Mouse (Mus musculus) ES-E14 (cell line): ENCODE measurements around the gene Msantd2.

Source experiments
- CHD2 ChIP-seq: IDR thresholded peaks from 2 replicates; pipeline ENCODE4 v1.6.1; 2014; ENCODE audit warnings: mild to moderate bottlenecking, low read depth, low read length, inconsistent platforms
- HCFC1 ChIP-seq: IDR thresholded peaks from 2 replicates; pipeline ENCODE4 v1.6.1; 2012; ENCODE audit warnings: low read length, inconsistent platforms, borderline replicate concordance; ENCODE audit not compliant: insufficient read depth
- MAFK ChIP-seq: IDR thresholded peaks from 2 replicates; pipeline ENCODE4 v1.6.1; 2014; ENCODE audit warnings: mild to moderate bottlenecking, low read depth, low read length, inconsistent platforms; ENCODE audit not compliant: insufficient read depth
- ZNF384 ChIP-seq: IDR thresholded peaks from 2 replicates; pipeline ENCODE4 v1.6.1; 2012; ENCODE audit warnings: low read depth, low read length, inconsistent platforms

DNA sequence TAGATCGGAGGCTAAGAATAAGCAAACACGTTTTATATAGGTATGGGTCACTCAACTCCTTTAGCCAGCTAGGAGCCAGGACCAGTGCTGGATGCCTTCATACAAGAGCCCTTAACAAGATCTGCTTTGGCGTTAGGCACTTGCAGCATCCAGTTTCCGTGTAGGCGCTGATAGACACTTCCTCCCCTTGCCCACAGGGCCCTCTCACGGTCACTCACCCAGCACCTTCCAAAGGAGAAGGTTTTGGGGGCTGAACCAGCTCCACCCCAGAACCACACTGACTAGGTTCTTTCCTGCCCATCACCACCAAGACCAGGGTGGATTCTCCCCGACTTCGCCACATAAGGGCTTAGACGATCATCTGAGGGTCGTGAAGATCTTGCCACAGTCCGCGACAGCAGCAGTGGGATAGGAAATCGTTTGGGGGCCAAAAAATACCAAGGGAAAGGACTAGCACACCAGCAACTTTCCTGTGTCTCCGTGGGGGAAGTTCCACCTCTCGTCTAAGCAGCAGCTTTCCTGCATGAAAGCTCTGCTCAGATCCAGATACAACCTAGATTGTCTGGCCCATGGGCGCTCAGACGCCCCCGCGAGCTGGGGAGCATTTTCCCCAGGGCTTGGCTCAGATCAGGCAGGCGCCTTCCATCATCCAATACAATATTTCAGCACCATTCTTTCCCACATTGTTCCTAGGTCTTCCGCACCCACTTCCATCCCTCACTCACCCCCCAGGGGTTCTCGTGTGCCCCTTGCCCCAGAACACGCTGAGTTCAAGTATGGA is 62.8 kb downstream of the Msantd2 start:
- TF ChIP-seq MAFK (no peak), CHD2 (no peak), HCFC1 (no peak), ZNF384 (no peak)
